Mouse (Mus musculus) lung, postnatal 0 days (tissue): ENCODE measurements around the gene Mb21d2. TPM values are rescaled to one million over a fixed set of nuclear protein-coding genes. Genes with fewer than 3 reads are reported as not detected.

ENCODE experiments used
- ATAC-seq: fragments of 200-750 bp; cut with Nextera tagmentation; 2 replicates; pipeline ENCODE4 v1.8.0; 2017; ENCODE audit warnings: moderate library complexity
- DNase-seq: peaks from one replicate; pipeline ENCODE4 v3.0.0-alpha.2; 2016; ENCODE audit warnings: low spot score
- H3K27ac ChIP-seq: fragments of 300-500 bp; sonication (generic); 2 replicates; pipeline ENCODE4 v1.5.1; 2014; ENCODE audit warnings: antibody characterized with exemption, mild to moderate bottlenecking, low read length, mixed read lengths
- H3K27me3 ChIP-seq: fragments of 300-500 bp; sonication (generic); replicated peaks from 2 replicates; pipeline ENCODE4 v1.6.1; 2014; ENCODE audit warnings: low read length, mixed read lengths; ENCODE audit not compliant: insufficient read depth
- H3K36me3 ChIP-seq: fragments of 300-500 bp; sonication (generic); 2 replicates; pipeline ENCODE4 v1.6.1; 2014; ENCODE audit warnings: low read length, mixed read lengths; ENCODE audit not compliant: insufficient read depth
- H3K4me1 ChIP-seq: fragments of 300-500 bp; sonication (generic); 2 replicates; pipeline ENCODE4 v1.6.1; 2014; ENCODE audit warnings: antibody characterized with exemption, low read depth, low read length, mixed read lengths; ENCODE audit not compliant: insufficient read depth
- H3K4me2 ChIP-seq: fragments of 300-500 bp; sonication (generic); replicated peaks from 2 replicates; pipeline ENCODE4 v1.6.1; 2014; ENCODE audit warnings: low read depth, mild to moderate bottlenecking, low read length, moderate library complexity, mixed read lengths
- H3K4me3 ChIP-seq: fragments of 300-500 bp; sonication (generic); 2 replicates; pipeline ENCODE4 v1.5.1; 2014; ENCODE audit warnings: low read depth, low read length
- H3K9ac ChIP-seq: fragments of 300-500 bp; sonication (generic); replicated peaks from 2 replicates; pipeline ENCODE4 v1.6.1; 2014; ENCODE audit warnings: low read depth, mild to moderate bottlenecking
- H3K9me3 ChIP-seq: fragments of 300-500 bp; sonication (generic); 2 replicates; pipeline ENCODE4 v1.6.1; 2016; ENCODE audit warnings: low read length, mixed read lengths
- CTCF ChIP-seq: IDR thresholded peaks from 2 replicates; pipeline ENCODE4 v1.5.1; 2016; ENCODE audit warnings: antibody characterized with exemption, mild to moderate bottlenecking
- EP300 ChIP-seq: IDR thresholded peaks from 2 replicates; pipeline ENCODE4 v1.6.1; 2016; ENCODE audit warnings: antibody characterized with exemption, mild to moderate bottlenecking, control low read depth
- WGBS: fragments of 180-500 bp; shearing (Covaris S2); extraction: QIAGEN DNeasy Blood & Tissue Kit; methylation state at CpG from one replicate; pipeline ENCODE4 v1.1.7; 2014; 5-methylcytosine and 5-hydroxymethylcytosine counted together
- polyA plus RNA-seq: library from polyadenylated mRNA; unstranded; fragments of >200 nt; fragmentation: Nextera tagmentation; extraction: Ambion mirVana; gene quantifications from 2 replicates; pipeline ENCODE4 v1.2.1, GENCODE M21; 2015

Mb21d2 gene
- polyA plus RNA-seq, 1 experiment from 2014 or later = 3.8 TPM

- peak; percentile 43 for DNase-seq
- Histone ChIP-seq H3K36me3 (no peaks in the 10 kb centered on the region), H3K4me1 (no peaks in the 10 kb centered on the region), H3K9ac (no peak overlapping the region), H3K9me3 (no peaks in the 10 kb centered on the region), H3K4me2 (no peak overlapping the region), H3K27me3 (no peaks in the 10 kb centered on the region), H3K4me3 (no peak overlapping the region), H3K27ac (no peak overlapping the region)
- TF ChIP-seq EP300 = no peak
- peak; percentile 68 for TF ChIP-seq CTCF
- WGBS = 1% methylated on average over 4 of the region's 4 CpGs
- ATAC-seq = no peak
Observed at GRCm38 (mm10) chr16:28793115-28793514, 136.4 kb downstream of the Mb21d2 start.

Other genes starting within 250 kb of the Mb21d2 start
- 3.6 and 3.9 TPM in 2 replicates for gene Fgf12, start 176.6 kb downstream of the Mb21d2 start, polyA plus RNA-seq